Mouse (Mus musculus) forebrain, embryonic 11.5 days (tissue): ENCODE results near the gene Ccdc88b. TPM values are rescaled to one million over a fixed set of nuclear protein-coding genes. Genes with fewer than 3 reads are reported as not detected.
"Not testable (repeated sequence)": the region's sequence is repeated elsewhere in the genome, so short reads cannot be mapped to it uniquely, and the experiment has no call there.

Source experiments
- ATAC-seq: fragments of 200-750 bp; cut with Nextera tagmentation; replicated peaks from 2 replicates; pipeline ENCODE4 v1.8.0; 2017; ENCODE audit warnings: moderate TSS enrichment; ENCODE audit not compliant: low FRiP score
- DNase-seq: peaks from one replicate; pipeline ENCODE4 v3.0.0-alpha.2; 2017; ENCODE audit warnings: low spot score
- H3K27ac ChIP-seq: fragments of 300-500 bp; sonication (generic); 2 replicates; pipeline ENCODE4 v1.5.1; 2014; ENCODE audit warnings: low read depth, low read length
- H3K27me3 ChIP-seq: fragments of 300-500 bp; sonication (generic); 2 replicates; pipeline ENCODE4 v1.6.1; 2014; ENCODE audit warnings: mild to moderate bottlenecking, low read length, mixed read lengths; ENCODE audit not compliant: control insufficient read depth, insufficient read depth
- H3K36me3 ChIP-seq: fragments of 300-500 bp; sonication (generic); 2 replicates; pipeline ENCODE4 v1.6.1; 2014; ENCODE audit warnings: mild to moderate bottlenecking, low read length, moderate library complexity, mixed read lengths; ENCODE audit not compliant: control insufficient read depth, insufficient read depth
- H3K4me1 ChIP-seq: fragments of 300-500 bp; sonication (generic); replicated peaks from 2 replicates; pipeline ENCODE4 v1.6.1; 2014; ENCODE audit warnings: low read length, mixed read lengths; ENCODE audit not compliant: control insufficient read depth, insufficient read depth
- H3K4me2 ChIP-seq: fragments of 300-500 bp; sonication (generic); 2 replicates; pipeline ENCODE4 v1.6.1; 2014; ENCODE audit warnings: low read depth, mild to moderate bottlenecking, low read length, moderate library complexity, mixed read lengths; ENCODE audit not compliant: severe bottlenecking
- H3K4me3 ChIP-seq: fragments of 300-500 bp; sonication (generic); 2 replicates; pipeline ENCODE4 v1.5.1; 2014; ENCODE audit warnings: low read depth, low read length
- H3K9ac ChIP-seq: fragments of 300-500 bp; sonication (generic); 2 replicates; pipeline ENCODE4 v1.6.1; 2014; ENCODE audit warnings: low read length
- H3K9me3 ChIP-seq: fragments of 300-500 bp; sonication (generic); 2 replicates; pipeline ENCODE4 v1.6.1; 2016; ENCODE audit warnings: low read length, mixed read lengths; ENCODE audit not compliant: control insufficient read depth
- WGBS: fragments of 180-500 bp; shearing (Covaris S2); extraction: QIAGEN DNeasy Blood & Tissue Kit; methylation state at CpG from one replicate; pipeline ENCODE4 v1.1.7; 2014; 5-methylcytosine and 5-hydroxymethylcytosine counted together
- polyA plus RNA-seq: library from polyadenylated mRNA; unstranded; fragments of >200 nt; fragmentation: Nextera tagmentation; extraction: Ambion mirVana; gene quantifications from 2 replicates; pipeline ENCODE4 v1.2.1, GENCODE M21; 2014

Gene Ccdc88b
- polyA plus RNA-seq, result 0.56 and 0.80 TPM in 2 replicates

- DNase-seq, result peak; percentile 47
- Histone ChIP-seq H3K36me3 (no peaks in the 10 kb centered on the region), H3K4me1 (peaks cover 16% of the 10 kb centered on the region), H3K9ac (no peak within 1 kb of the TSS; the same call in 1 of the 2 replicates), H3K4me3 (no peak within 1 kb of the TSS), H3K27me3 (no peaks in the 10 kb centered on the region), H3K9me3 (no peaks in the 10 kb centered on the region), H3K27ac (no peak within 1 kb of the TSS), H3K4me2 (no peak within 1 kb of the TSS)
- no peak for ATAC-seq
- WGBS, result 76% methylated on average over 7 of the region's 7 CpGs
Observed at GRCm38 (mm10) chr19:6858031-6858430, at the start of gene Ccdc88b. TSS of gene Ccdc88b (minus strand) at chr19:6858211.

- Histone ChIP-seq H3K4me1 (peaks cover 15% of the 10 kb centered on the region), H3K27me3 (no peaks in the 10 kb centered on the region), H3K27ac (no peak overlapping the region), H3K4me2 (no peak overlapping the region), H3K9me3 (no peaks in the 10 kb centered on the region), H3K36me3 (peaks cover 4% of the 10 kb centered on the region), H3K4me3 (no peak overlapping the region), H3K9ac (no peak overlapping the region)
- no peak for DNase-seq
- 89% methylated on average over 8 of the region's 8 CpGs for WGBS
- ATAC-seq, result no peak
Observed at GRCm38 (mm10) chr19:6907094-6907493, 49.1 kb upstream of the Ccdc88b start.

GRCm38 (mm10) chr19:6906199-6906598 lies 48.2 kb upstream of the Ccdc88b start:
- no peak overlapping the region for H3K27ac ChIP-seq
- ATAC-seq (no peak), DNase-seq (peak; percentile 47)
- H3K4me1 ChIP-seq, result peaks cover 15% of the 10 kb centered on the region
- no peaks in the 10 kb centered on the region for H3K9me3 ChIP-seq
- no peak overlapping the region for H3K4me3 ChIP-seq
- no peak overlapping the region for H3K4me2 ChIP-seq
- no peak overlapping the region for H3K9ac ChIP-seq
- no peaks in the 10 kb centered on the region for H3K27me3 ChIP-seq
- WGBS, result 88% methylated on average over 3 of the region's 3 CpGs
- peaks cover 4% of the 10 kb centered on the region for H3K36me3 ChIP-seq

GRCm38 (mm10) chr19:6905498-6906159 lies 47.6 kb upstream of the Ccdc88b start:
- no peak for ATAC-seq

GRCm38 (mm10) chr19:6904846-6905245 lies 46.8 kb upstream of the Ccdc88b start:
- DNase-seq, result no peak
- WGBS, result 89% methylated on average over 2 of the region's 2 CpGs

More at GRCm38 (mm10) chr19:6905498-6906159, 47.6 kb upstream of the Ccdc88b start:
- 94% methylated on average over 11 of the region's 11 CpGs for WGBS
- Histone ChIP-seq H3K9me3 (no peaks in the 10 kb centered on the region), H3K27ac (no peak overlapping the region), H3K9ac (no peak overlapping the region), H3K27me3 (no peaks in the 10 kb centered on the region), H3K36me3 (peaks cover 4% of the 10 kb centered on the region), H3K4me2 (no peak overlapping the region), H3K4me1 (peaks cover 12% of the 10 kb centered on the region; the same call in 1 of the 2 replicates), H3K4me3 (no peak overlapping the region)
- no peak for DNase-seq

GRCm38 (mm10) chr19:6903031-6903430 lies 45.0 kb upstream of the Ccdc88b start:
- no peaks in the 10 kb centered on the region for H3K9me3 ChIP-seq
- H3K9ac ChIP-seq, result no peak overlapping the region
- no peak overlapping the region for H3K27ac ChIP-seq
- ATAC-seq, result no peak
- no peak overlapping the region for H3K4me2 ChIP-seq
- peaks cover 2% of the 10 kb centered on the region; the same call in 1 of the 2 replicates for H3K4me1 ChIP-seq
- H3K4me3 ChIP-seq, result no peak overlapping the region
- H3K27me3 ChIP-seq, result no peaks in the 10 kb centered on the region
- H3K36me3 ChIP-seq, result peaks cover 4% of the 10 kb centered on the region
- WGBS, result 97% methylated on average over 1 of the region's 1 CpGs
- no peak for DNase-seq

More at GRCm38 (mm10) chr19:6904846-6905245, 46.8 kb upstream of the Ccdc88b start:
- no peak overlapping the region for H3K4me2 ChIP-seq
- no peaks in the 10 kb centered on the region for H3K9me3 ChIP-seq
- peaks cover 12% of the 10 kb centered on the region; the same call in 1 of the 2 replicates for H3K4me1 ChIP-seq
- no peak overlapping the region for H3K4me3 ChIP-seq
- H3K9ac ChIP-seq, result no peak overlapping the region
- no peak for ATAC-seq
- H3K27me3 ChIP-seq, result no peaks in the 10 kb centered on the region
- peaks cover 4% of the 10 kb centered on the region for H3K36me3 ChIP-seq
- H3K27ac ChIP-seq, result no peak overlapping the region

GRCm38 (mm10) chr19:6899641-6900040 lies 41.6 kb upstream of the Ccdc88b start:
- DNase-seq (no peak), ATAC-seq (no peak)
- Histone ChIP-seq H3K4me3 (no peak overlapping the region), H3K27ac (no peak overlapping the region), H3K27me3 (no peaks in the 10 kb centered on the region), H3K36me3 (no peaks in the 10 kb centered on the region), H3K9me3 (no peaks in the 10 kb centered on the region), H3K4me2 (no peak overlapping the region), H3K9ac (no peak overlapping the region), H3K4me1 (no peaks in the 10 kb centered on the region)
- WGBS, result 89% methylated on average over 4 of the region's 4 CpGs

- H3K36me3 ChIP-seq, H3K4me2 ChIP-seq, H3K27ac ChIP-seq, ATAC-seq, H3K4me1 ChIP-seq, H3K9ac ChIP-seq, H3K27me3 ChIP-seq, H3K9me3 ChIP-seq, H3K4me3 ChIP-seq: not testable (repeated sequence)
- WGBS, result 89% methylated on average over 18 of the region's 18 CpGs
- DNase-seq, result peak; percentile 20
Observed at GRCm38 (mm10) chr19:6895608-6896305, 37.7 kb upstream of the Ccdc88b start.
